Mouse (Mus musculus) embryonic fibroblast, embryonic 13.5 days (primary cell): ENCODE measurements at regions not wholly inside any gene's neighbourhood (a gene's known extent, or its start where the extent isn't known, plus 50 kb on each side); places are given as distances from the start of the nearest gene placed in this dataset.

Source experiments
- CTCF ChIP-seq: IDR thresholded peaks from 2 replicates; pipeline ENCODE4 v1.5.1; 2011; ENCODE audit warnings: mild to moderate bottlenecking, control low read depth, low read length, moderate library complexity, borderline replicate concordance; ENCODE audit not compliant: insufficient read depth
- POLR2A ChIP-seq: IDR thresholded peaks from 2 replicates; pipeline ENCODE4 v1.6.1; 2011; ENCODE audit warnings: low read depth, mild to moderate bottlenecking, control low read depth, low read length, moderate library complexity

GRCm38 (mm10) chr1:61428706-61429501, 209.7 kb upstream of the Pard3b start:
- TF ChIP-seq CTCF (no peak), POLR2A (no peak)
